Mouse (Mus musculus) embryonic facial prominence, embryonic 10.5 days (tissue): ENCODE measurements around the gene Uevld. TPM values are rescaled to one million over a fixed set of nuclear protein-coding genes. Genes with fewer than 3 reads are reported as not detected.
"Not testable (repeated sequence)": the region's sequence is repeated elsewhere in the genome, so short reads cannot be mapped to it uniquely, and the experiment has no call there.

Experiments used
- DNase-seq: peaks from one replicate; pipeline ENCODE4 v3.0.0-alpha.2; 2017; ENCODE audit warnings: low spot score
- H3K27ac ChIP-seq: fragments of 300-500 bp; sonication (generic); replicated peaks from 2 replicates; pipeline ENCODE4 v1.5.1; 2016; ENCODE audit warnings: mild to moderate bottlenecking
- H3K27me3 ChIP-seq: fragments of 300-500 bp; sonication (generic); replicated peaks from 2 replicates; pipeline ENCODE4 v1.6.1; 2016; ENCODE audit warnings: low read depth, mild to moderate bottlenecking; ENCODE audit not compliant: poor library complexity, severe bottlenecking
- H3K36me3 ChIP-seq: fragments of 300-500 bp; sonication (generic); replicated peaks from 2 replicates; pipeline ENCODE4 v1.6.1; 2016; ENCODE audit warnings: mild to moderate bottlenecking, moderate library complexity
- H3K4me1 ChIP-seq: fragments of 300-500 bp; sonication (generic); 2 replicates; pipeline ENCODE4 v1.6.1; 2016
- H3K4me3 ChIP-seq: fragments of 300-500 bp; sonication (generic); 2 replicates; pipeline ENCODE4 v1.5.1; 2016; ENCODE audit warnings: mild to moderate bottlenecking, moderate library complexity
- H3K9me3 ChIP-seq: fragments of 300-500 bp; sonication (generic); 2 replicates; pipeline ENCODE4 v1.6.1; 2016; ENCODE audit warnings: mild to moderate bottlenecking
- WGBS: fragments of 180-500 bp; shearing (Covaris S2); methylation state at CpG from one replicate; pipeline ENCODE4 v1.1.7; 2016; 5-methylcytosine and 5-hydroxymethylcytosine counted together
- polyA plus RNA-seq: library from polyadenylated mRNA; unstranded; fragments of >200 nt; fragmentation: Nextera tagmentation; extraction: Ambion mirVana; gene quantifications from 2 replicates; pipeline ENCODE4 v1.2.1, GENCODE M21; 2016

Uevld gene
- polyA plus RNA-seq, 1 experiment from 2014 or later: 12.7 TPM

DNA sequence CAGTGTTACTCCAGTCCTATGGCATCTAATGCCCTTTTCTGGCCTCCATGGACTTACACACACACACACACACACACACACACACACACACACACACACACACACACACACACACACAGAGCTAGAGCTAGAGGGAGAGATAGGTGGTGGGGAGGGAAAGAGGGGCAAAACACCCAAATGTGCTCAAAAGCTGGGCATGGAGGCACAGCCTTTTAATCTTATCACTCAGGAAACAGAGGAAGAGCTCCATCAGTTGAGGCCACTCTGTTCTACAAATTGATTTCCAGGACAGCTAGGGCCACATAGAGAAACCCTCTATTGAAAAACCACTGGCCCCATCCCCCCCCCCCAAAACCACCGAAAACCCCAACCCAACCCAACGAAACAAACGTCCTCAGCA lies 75.0 kb downstream of the Uevld start:
- Histone ChIP-seq H3K36me3 (peaks cover 65% of the 10 kb centered on the region), H3K4me3 (no peak overlapping the region), H3K9me3 (no peaks in the 10 kb centered on the region), H3K27ac (no peak overlapping the region), H3K27me3 (no peaks in the 10 kb centered on the region), H3K4me1 (no peaks in the 10 kb centered on the region)
- 89% methylated on average over 3 of the region's 3 CpGs for whole genome bisulfite sequencing
- no peak for DNase-seq

DNA sequence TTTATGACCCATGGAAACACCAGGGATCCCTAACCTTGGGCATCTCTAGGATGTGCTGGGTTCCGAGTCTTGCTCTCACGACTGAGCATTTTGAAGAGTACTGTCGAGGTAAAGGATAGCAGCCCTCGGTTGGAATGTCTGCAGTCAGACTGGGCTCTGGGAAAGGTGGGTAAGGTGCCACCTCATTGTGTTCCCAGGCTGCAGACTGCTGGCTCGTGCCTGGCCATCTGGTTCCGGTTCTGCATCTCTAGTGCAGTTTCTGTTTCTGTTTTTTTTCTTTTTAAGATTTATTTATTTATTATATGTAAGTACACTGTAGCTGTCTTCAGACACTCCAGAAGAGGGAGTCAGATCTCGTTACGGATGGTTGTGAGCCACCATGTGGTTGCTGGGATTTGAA lies 76.4 kb downstream of the Uevld start:
- not testable (repeated sequence) for H3K27ac ChIP-seq, H3K27me3 ChIP-seq, H3K4me1 ChIP-seq, H3K9me3 ChIP-seq, H3K4me3 ChIP-seq, DNase-seq
- WGBS: 88% methylated on average over 8 of the region's 8 CpGs
- H3K36me3 ChIP-seq: peaks cover 53% of the 10 kb centered on the region

DNA sequence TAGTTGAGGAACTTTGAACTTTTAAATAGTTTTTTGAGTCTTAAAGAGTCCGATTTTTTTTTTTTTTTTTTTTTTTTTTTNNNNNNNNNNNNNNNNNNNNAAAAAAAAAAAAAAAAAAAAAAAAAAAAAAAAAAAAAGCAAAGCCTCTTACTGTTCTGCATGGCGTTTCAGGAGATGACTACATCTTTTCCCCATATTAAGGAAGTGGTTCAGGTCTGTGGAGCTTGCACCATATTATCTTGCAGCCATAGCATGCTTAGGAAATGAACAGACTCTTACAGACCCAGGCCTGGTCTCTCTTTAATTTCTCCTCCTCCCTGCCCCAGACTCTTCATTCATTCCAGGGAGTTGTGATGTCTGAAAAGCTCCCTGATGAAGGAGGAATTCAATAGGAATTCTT lies 77.3 kb downstream of the Uevld start:
- no peak for DNase-seq
- Histone ChIP-seq H3K9me3 (no peaks in the 10 kb centered on the region), H3K27ac (no peak overlapping the region), H3K4me3 (no peak overlapping the region), H3K4me1 (no peaks in the 10 kb centered on the region), H3K36me3 (peaks cover 44% of the 10 kb centered on the region), H3K27me3 (no peaks in the 10 kb centered on the region)
- 85% methylated on average over 2 of the region's 2 CpGs for WGBS

DNA sequence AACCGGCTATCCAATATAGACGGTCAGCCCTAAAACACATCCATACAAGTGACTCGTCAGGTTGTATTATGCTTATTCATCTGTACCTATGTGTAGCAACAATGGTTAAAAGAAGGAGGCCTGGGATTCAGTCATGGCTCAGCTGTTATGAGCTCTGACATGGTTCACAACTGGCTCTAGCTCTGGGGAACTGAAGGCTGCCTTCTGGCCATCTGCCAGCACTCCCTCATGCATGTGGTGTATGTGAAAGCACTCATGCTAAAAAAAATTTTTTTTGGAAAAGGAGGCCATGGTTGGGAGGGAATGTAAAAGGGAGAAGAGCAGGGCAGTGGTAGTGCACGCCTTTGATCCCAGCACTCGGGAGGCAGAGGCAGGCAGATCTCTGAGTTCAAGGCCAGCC lies 78.5 kb downstream of the Uevld start:
- Histone ChIP-seq H3K36me3 (peaks cover 32% of the 10 kb centered on the region), H3K9me3 (no peaks in the 10 kb centered on the region)
- 95% methylated on average over 5 of the region's 5 CpGs for WGBS

DNA sequence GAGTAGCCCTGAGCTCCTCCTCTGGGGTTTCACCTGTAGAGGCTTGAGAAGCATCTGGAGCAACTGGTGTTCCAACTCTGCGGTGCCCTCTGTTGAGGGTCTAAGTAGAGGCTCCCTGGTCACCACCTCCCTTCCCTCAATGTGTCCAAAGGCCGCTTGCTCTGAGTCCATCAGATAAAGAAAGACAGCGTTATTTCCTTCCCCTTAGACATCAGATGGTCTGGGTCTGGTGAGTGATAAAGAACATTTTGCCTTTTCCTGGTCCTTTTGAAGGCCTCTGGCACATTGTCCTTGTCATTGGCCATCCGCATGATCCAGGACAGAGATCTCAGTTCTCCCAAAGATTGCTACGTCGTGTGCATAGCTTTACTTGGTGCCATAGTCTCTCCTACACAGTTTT lies 81.1 kb downstream of the Uevld start:
- Histone ChIP-seq H3K36me3 (peaks cover 14% of the 10 kb centered on the region; the same call in 1 of the 2 replicates), H3K27ac (no peak overlapping the region), H3K27me3 (no peaks in the 10 kb centered on the region), H3K9me3 (no peaks in the 10 kb centered on the region), H3K4me3 (no peak overlapping the region), H3K4me1 (no peaks in the 10 kb centered on the region)
- no peak for DNase-seq
- WGBS: 81% methylated on average over 6 of the region's 6 CpGs

More for the DNA sequence above, 78.5 kb downstream of the Uevld start:
- no peak overlapping the region for H3K27ac ChIP-seq
- H3K4me1 ChIP-seq: no peaks in the 10 kb centered on the region
- no peaks in the 10 kb centered on the region for H3K27me3 ChIP-seq
- no peak overlapping the region for H3K4me3 ChIP-seq
- no peak for DNase-seq

DNA sequence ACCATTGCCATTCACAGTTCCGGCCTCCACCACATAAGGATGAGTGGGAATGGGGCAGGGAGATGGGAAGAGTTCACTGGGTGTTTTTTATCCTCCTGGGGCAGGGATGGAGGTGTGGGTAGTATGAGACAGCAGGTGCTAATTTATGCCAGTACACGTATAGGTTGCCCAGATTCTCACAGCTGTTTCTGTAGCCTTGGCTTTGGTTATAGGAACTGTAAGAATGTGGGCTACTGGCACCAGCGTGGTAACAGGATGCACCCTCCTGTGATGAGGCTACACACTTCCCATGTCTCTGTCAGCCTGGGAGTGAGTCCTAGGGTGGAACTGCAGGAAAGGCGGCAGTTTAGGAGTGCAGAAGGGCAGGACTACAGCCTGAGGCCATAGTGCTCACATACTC lies 81.5 kb downstream of the Uevld start:
- Histone ChIP-seq H3K4me3 (no peak overlapping the region), H3K27ac (no peak overlapping the region), H3K9me3 (no peaks in the 10 kb centered on the region), H3K4me1 (no peaks in the 10 kb centered on the region), H3K36me3 (peaks cover 13% of the 10 kb centered on the region; the same call in 1 of the 2 replicates), H3K27me3 (no peaks in the 10 kb centered on the region)
- DNase-seq: no peak
- whole genome bisulfite sequencing: 73% methylated on average over 4 of the region's 4 CpGs

Other genes starting within 250 kb of the Uevld start
- 40.7 and 46.0 TPM in 2 replicates for gene Saal1, start 247.8 kb downstream of the Uevld start, polyA plus RNA-seq
- gene Saa3, start 242.8 kb downstream of the Uevld start, polyA plus RNA-seq: not detected in 2 replicates
- gene Saa4, start 225.9 kb downstream of the Uevld start, polyA plus RNA-seq: not detected in 2 replicates
- 1.3 and 1.5 TPM in 2 replicates for gene Saa1, start 215.5 kb downstream of the Uevld start, polyA plus RNA-seq
- 1.5 and 1.8 TPM in 2 replicates for gene Saa2, start 206.7 kb downstream of the Uevld start, polyA plus RNA-seq
- gene Hps5, start 162.5 kb downstream of the Uevld start, polyA plus RNA-seq: 17.6 and 19.2 TPM in 2 replicates
- 49.3 and 50.6 TPM in 2 replicates for gene Gtf2h1, start 162.4 kb downstream of the Uevld start, polyA plus RNA-seq
- gene Ldha, start 117.1 kb downstream of the Uevld start, polyA plus RNA-seq: 2,643 and 3,168 TPM in 2 replicates
- gene Ldhc, start 97.3 kb downstream of the Uevld start, polyA plus RNA-seq: 0.31 TPM in 1 of 2 replicates, not detected in the other
- gene Tsg101, start 38.6 kb downstream of the Uevld start, polyA plus RNA-seq: 260 and 265 TPM in 2 replicates
- not detected in 2 replicates for gene Gm9999, start 25.1 kb upstream of the Uevld start, polyA plus RNA-seq
- 12.4 and 12.8 TPM in 2 replicates for gene Spty2d1, start 49.9 kb upstream of the Uevld start, polyA plus RNA-seq
- gene Tmem86a, start 92.1 kb upstream of the Uevld start, polyA plus RNA-seq: 11.3 and 11.7 TPM in 2 replicates
- gene Ptpn5, start 175.2 kb upstream of the Uevld start, polyA plus RNA-seq: 2.9 and 3.2 TPM in 2 replicates
- not detected in 2 replicates for gene Mrgpra6, start 246.4 kb upstream of the Uevld start, polyA plus RNA-seq